Mouse (Mus musculus) liver, embryonic 15.5 days (tissue): Measurements from ENCODE around the gene Tlr2. TPM values are rescaled to one million over a fixed set of nuclear protein-coding genes. Genes with fewer than 3 reads are reported as not detected.

Experiments used
- ATAC-seq: fragments of 200-750 bp; cut with Nextera tagmentation; 2 replicates; pipeline ENCODE4 v1.8.0; 2017; ENCODE audit warnings: moderate number of reproducible peaks, mild to moderate bottlenecking, moderate library complexity; ENCODE audit not compliant: insufficient read depth
- H3K27ac ChIP-seq: fragments of 300-500 bp; sonication (generic); replicated peaks from 2 replicates; pipeline ENCODE4 v1.5.1; 2015; ENCODE audit warnings: mild to moderate bottlenecking, inconsistent platforms
- H3K27me3 ChIP-seq: fragments of 300-500 bp; sonication (generic); 2 replicates; pipeline ENCODE4 v1.6.1; 2015; ENCODE audit warnings: mild to moderate bottlenecking, inconsistent platforms
- H3K36me3 ChIP-seq: fragments of 300-500 bp; sonication (generic); replicated peaks from 2 replicates; pipeline ENCODE4 v1.6.1; 2015; ENCODE audit warnings: moderate library complexity, mild to moderate bottlenecking, inconsistent platforms
- H3K4me1 ChIP-seq: fragments of 300-500 bp; sonication (generic); replicated peaks from 2 replicates; pipeline ENCODE4 v1.6.1; 2015; ENCODE audit warnings: inconsistent platforms
- H3K4me2 ChIP-seq: fragments of 300-500 bp; sonication (generic); 2 replicates; pipeline ENCODE4 v1.6.1; 2015; ENCODE audit warnings: moderate library complexity, mild to moderate bottlenecking, inconsistent platforms
- H3K4me3 ChIP-seq: fragments of 300-500 bp; sonication (generic); replicated peaks from 2 replicates; pipeline ENCODE4 v1.5.1; 2015; ENCODE audit warnings: mild to moderate bottlenecking, inconsistent platforms
- H3K9ac ChIP-seq: fragments of 300-500 bp; sonication (generic); 2 replicates; pipeline ENCODE4 v1.6.1; 2015; ENCODE audit warnings: moderate library complexity, mild to moderate bottlenecking, inconsistent platforms
- H3K9me3 ChIP-seq: fragments of 300-500 bp; sonication (generic); replicated peaks from 2 replicates; pipeline ENCODE4 v1.6.1; 2016; ENCODE audit warnings: inconsistent platforms
- WGBS: fragments of 180-500 bp; shearing (Covaris S2); methylation state at CpG from one replicate; pipeline ENCODE4 v1.1.7; 2015; ENCODE audit warnings: mixed read lengths; ENCODE audit not compliant: insufficient replicate concordance; 5-methylcytosine and 5-hydroxymethylcytosine counted together
- polyA plus RNA-seq: library from polyadenylated mRNA; unstranded; fragments of >200 nt; fragmentation: Nextera tagmentation; extraction: Ambion mirVana; gene quantifications from 2 replicates; pipeline ENCODE4 v1.2.1, GENCODE M21; 2015

Tlr2 gene
- polyA plus RNA-seq, 1 experiment from 2014 or later: 3.0 TPM

DNA sequence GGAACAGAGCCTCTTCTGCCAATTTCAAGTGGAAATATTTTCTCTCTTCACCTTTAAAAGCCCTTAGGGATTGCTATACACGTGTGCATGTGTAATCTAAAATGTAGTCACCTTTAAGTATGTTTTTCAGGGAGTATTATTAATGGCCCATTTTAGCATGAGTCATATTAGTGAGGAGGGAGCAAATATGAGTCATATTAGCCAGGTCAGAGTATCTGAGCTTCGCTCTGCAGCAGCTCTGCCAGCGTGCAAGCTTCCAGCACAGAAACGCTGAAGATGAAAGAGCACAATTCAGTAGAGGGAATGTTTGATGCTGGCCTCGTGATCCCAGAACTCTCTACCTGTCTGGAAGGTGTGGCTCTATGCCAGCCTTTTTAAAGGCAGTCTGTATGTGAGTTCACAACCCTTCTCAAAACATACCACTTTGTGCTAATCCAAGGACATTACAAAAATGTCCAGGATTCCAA lies 13.4 kb downstream of the Tlr2 start:
- Histone ChIP-seq H3K9ac (no peak overlapping the region), H3K27me3 (no peaks in the 10 kb centered on the region), H3K4me1 (no peaks in the 10 kb centered on the region), H3K9me3 (no peaks in the 10 kb centered on the region), H3K4me3 (no peak overlapping the region), H3K4me2 (no peak overlapping the region), H3K36me3 (no peaks in the 10 kb centered on the region), H3K27ac (no peak overlapping the region)
- ATAC-seq: no peak
- WGBS: 57% methylated on average over 5 of the region's 5 CpGs

DNA sequence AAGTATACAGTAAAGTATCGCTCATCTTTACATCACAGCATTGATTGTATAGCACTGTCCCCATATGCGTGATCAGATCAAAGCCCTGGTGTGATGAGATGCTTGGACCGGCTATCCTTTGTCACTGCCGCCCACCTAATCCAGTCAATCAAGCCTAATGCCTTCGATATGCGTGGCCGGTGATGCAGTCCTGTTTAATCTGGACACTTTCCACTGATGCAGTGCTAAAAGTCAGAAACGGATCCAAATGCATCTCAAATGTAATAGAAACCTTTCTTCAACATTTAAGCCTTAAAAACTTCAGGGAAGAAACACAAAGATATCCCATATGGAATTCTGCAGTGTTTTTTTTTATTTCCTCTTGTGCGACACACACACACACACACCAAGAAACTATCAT lies 13.9 kb downstream of the Tlr2 start:
- Histone ChIP-seq H3K9ac (no peak overlapping the region), H3K4me3 (no peak overlapping the region), H3K4me1 (no peaks in the 10 kb centered on the region), H3K9me3 (no peaks in the 10 kb centered on the region), H3K4me2 (no peak overlapping the region), H3K27ac (no peak overlapping the region), H3K36me3 (no peaks in the 10 kb centered on the region), H3K27me3 (no peaks in the 10 kb centered on the region)
- no peak for ATAC-seq
- 71% methylated on average over 9 of the region's 9 CpGs for WGBS

DNA sequence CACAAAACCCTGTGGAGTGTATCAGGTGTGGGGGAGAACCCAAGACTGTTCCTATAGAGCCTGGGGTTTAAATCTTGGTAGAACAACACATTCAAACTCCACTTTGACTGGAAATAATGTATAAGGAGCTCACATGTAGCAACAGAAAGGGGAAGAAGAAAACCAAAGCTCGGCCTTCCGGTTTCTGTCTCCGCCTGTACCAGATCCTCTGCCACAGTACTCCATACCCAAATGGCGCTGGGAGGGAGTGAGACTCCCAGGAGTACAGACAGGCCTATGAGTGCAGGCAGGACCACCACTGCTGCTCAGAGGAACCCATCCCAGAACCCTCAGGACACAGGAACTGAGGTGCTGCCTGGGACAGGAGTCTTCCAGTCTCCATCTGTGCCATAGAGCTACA lies 17.8 kb downstream of the Tlr2 start:
- Histone ChIP-seq H3K4me1 (no peaks in the 10 kb centered on the region), H3K9me3 (no peaks in the 10 kb centered on the region), H3K27me3 (no peaks in the 10 kb centered on the region), H3K27ac (no peak overlapping the region), H3K4me2 (no peak overlapping the region), H3K36me3 (no peaks in the 10 kb centered on the region), H3K9ac (no peak overlapping the region), H3K4me3 (no peak overlapping the region)
- no peak for ATAC-seq
- WGBS: 73% methylated on average over 4 of the region's 4 CpGs

DNA sequence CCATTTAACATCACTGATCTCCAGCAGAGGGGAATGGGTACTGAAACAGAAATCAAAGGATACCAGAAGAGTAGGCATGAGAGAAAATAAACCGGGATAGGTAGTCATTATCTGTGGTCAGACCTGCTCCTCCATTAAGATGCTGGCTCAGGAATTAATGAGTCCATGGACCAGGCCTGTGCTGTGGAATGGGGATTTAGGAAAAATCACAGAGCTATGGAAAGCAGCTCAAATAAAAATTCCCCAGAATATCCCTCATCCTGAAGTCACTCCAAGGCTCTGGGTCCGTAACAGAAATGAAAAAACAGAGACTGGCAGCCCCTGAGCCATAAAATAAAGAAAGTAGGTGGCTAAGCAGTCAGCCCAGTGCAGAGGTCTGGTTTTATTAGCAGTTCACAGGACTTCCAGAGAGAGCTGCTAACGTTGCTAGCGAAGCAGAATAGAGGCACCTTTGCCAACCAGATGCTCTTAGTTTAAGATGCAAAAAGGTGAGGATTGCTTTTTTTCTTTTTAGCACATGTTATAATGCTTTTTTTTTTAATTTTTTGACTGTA lies 25.1 kb downstream of the Tlr2 start:
- no peak overlapping the region for H3K4me3 ChIP-seq
- no peak for ATAC-seq
- H3K27ac ChIP-seq: no peak overlapping the region
- no peaks in the 10 kb centered on the region for H3K9me3 ChIP-seq
- 64% methylated on average over 4 of the region's 4 CpGs for WGBS
- no peaks in the 10 kb centered on the region for H3K36me3 ChIP-seq
- H3K27me3 ChIP-seq: no peaks in the 10 kb centered on the region
- no peak overlapping the region for H3K9ac ChIP-seq
- no peaks in the 10 kb centered on the region for H3K4me1 ChIP-seq
- H3K4me2 ChIP-seq: no peak overlapping the region

DNA sequence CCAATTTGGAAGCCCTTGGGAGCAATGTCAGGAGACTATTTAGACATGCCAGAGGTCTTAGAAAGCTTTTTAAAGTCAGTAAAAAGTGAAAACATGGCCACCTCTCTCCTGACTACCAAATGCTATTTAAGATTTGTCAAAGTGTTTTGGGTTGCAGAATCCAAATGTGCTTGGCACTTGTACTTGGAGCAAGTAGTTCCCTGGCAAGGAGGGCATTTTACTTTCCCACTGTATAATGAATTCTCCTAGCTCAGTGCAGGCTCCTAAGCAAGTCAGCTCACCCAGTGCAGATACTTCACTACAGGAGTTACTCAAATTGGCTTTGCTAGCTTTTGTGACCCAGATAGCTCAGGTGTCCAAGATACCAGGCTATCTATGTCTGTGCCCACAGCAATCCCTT lies 28.7 kb downstream of the Tlr2 start:
- Histone ChIP-seq H3K9me3 (no peaks in the 10 kb centered on the region), H3K4me2 (no peak overlapping the region), H3K27ac (no peak overlapping the region), H3K36me3 (no peaks in the 10 kb centered on the region), H3K4me3 (no peak overlapping the region), H3K27me3 (no peaks in the 10 kb centered on the region), H3K9ac (no peak overlapping the region), H3K4me1 (no peaks in the 10 kb centered on the region)
- ATAC-seq: no peak

DNA sequence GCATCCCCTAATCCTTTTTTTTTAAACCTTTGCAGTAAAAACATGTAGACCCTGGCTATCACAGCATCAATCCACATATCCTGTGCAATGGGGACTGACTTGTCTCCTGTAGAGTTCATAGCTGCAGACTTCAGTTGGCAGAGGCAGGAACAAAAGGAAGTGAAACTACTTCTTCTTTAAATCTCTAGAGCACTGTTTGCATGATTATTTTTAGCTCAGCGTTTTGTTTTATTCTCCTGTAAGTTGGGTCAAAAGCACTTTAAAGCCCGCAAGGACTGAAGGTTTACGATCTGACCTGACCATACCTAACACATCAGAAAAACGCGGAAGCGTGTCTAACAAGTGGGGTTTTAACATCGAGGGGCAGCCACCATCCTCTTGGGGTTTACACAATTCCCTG lies 29.6 kb downstream of the Tlr2 start:
- no peak overlapping the region for H3K4me2 ChIP-seq
- H3K9me3 ChIP-seq: no peaks in the 10 kb centered on the region
- no peaks in the 10 kb centered on the region for H3K36me3 ChIP-seq
- no peak overlapping the region for H3K9ac ChIP-seq
- no peaks in the 10 kb centered on the region for H3K27me3 ChIP-seq
- no peaks in the 10 kb centered on the region for H3K4me1 ChIP-seq
- no peak overlapping the region for H3K27ac ChIP-seq
- H3K4me3 ChIP-seq: no peak overlapping the region
- no peak for ATAC-seq
- 42% methylated on average over 7 of the region's 7 CpGs for WGBS

DNA sequence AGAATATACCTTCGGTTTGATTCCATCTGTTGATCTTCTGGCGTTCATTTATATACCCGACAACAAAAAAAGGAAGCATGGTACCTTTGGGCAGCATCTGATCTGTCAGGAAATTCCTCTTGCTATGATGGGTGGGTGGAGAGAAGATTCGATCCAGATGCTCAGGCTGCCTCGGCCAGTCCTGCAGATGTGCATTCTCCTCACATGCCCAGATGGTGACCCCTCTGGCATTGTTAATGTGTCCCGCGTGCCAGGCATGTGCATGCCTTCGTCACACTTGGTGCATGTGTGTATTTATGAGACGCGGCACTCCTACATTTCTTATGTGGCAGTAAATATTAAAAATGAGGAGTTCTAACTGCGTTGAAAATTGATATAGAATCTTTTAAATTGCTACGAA lies 33.1 kb downstream of the Tlr2 start:
- Histone ChIP-seq H3K4me1 (no peaks in the 10 kb centered on the region), H3K27ac (no peak overlapping the region), H3K27me3 (no peaks in the 10 kb centered on the region), H3K4me3 (no peak overlapping the region), H3K36me3 (no peaks in the 10 kb centered on the region), H3K9me3 (no peaks in the 10 kb centered on the region), H3K9ac (no peak overlapping the region), H3K4me2 (no peak overlapping the region)
- ATAC-seq: no peak
- WGBS: 70% methylated on average over 12 of the region's 12 CpGs

DNA sequence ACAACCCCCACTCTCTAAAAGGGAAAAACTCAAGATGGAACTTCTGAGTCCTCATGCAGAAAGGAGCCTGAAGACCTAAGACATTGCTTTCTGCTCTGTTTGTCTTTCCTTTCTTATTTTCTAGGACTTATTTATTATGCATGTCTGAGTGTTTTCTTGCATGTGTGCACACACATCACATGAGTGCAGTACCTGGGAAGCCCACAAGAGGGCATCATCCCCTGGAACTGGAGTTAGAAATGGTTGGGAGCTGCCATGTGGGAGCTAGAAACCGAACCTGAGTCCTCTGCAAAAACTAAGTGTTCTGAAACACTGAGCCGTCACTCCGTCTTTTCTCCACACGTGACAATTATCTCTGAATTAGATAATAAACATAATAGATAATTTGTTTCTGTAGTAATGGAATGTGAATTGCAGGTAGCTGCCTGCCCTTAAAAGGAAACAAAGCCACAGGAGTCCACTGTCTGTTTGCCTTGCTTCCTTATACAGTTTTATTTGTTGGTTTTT lies 39.9 kb downstream of the Tlr2 start:
- Histone ChIP-seq H3K4me1 (no peaks in the 10 kb centered on the region), H3K4me3 (no peak overlapping the region), H3K4me2 (no peak overlapping the region), H3K27ac (no peak overlapping the region), H3K27me3 (no peaks in the 10 kb centered on the region), H3K9me3 (no peaks in the 10 kb centered on the region), H3K36me3 (no peaks in the 10 kb centered on the region), H3K9ac (no peak overlapping the region)
- WGBS: 73% methylated on average over 4 of the region's 4 CpGs
- no peak for ATAC-seq

DNA sequence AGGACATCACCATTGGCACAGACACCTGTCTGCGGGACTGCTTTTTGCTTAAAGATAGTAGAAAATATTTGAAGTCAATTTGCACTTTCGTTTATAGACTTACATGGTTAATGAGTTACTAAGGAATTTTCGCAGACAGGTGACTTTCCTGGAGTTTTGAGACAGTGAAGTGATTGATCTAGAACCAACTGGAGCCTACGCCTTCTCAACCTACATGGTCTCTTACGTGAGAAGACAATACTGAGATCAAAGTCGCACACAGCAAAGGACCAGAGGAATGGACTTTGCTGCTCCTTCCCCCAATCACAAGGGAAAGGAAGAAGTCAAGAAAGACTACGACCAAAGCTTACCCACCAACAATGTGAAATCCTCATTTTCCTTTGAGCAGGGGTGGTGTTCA lies 42.1 kb downstream of the Tlr2 start:
- H3K4me3 ChIP-seq: no peak overlapping the region
- no peaks in the 10 kb centered on the region for H3K9me3 ChIP-seq
- no peaks in the 10 kb centered on the region for H3K27me3 ChIP-seq
- H3K36me3 ChIP-seq: no peaks in the 10 kb centered on the region
- H3K4me1 ChIP-seq: no peaks in the 10 kb centered on the region
- no peak overlapping the region for H3K27ac ChIP-seq
- no peak overlapping the region for H3K4me2 ChIP-seq
- WGBS: 65% methylated on average over 7 of the region's 7 CpGs
- ATAC-seq: no peak
- no peak overlapping the region for H3K9ac ChIP-seq

DNA sequence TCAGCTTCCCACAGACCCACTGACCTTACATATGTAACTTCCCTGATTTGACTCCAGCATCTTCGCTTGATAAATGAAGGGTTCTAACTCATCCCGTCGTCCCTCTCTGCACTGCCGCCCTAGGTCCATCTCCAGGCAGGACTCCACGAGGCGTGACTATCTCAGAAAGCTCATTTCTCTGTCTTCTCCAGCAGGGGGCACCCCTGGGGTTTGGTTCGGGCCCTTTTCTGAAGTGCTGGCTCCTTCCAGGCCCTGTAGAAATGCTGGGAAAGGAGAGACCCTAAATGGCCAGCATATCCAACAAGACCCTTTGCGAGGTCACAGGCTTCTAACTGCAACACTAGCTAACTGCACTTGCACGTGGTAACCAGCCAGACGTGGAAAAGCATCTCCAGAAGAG lies 43.7 kb downstream of the Tlr2 start:
- Histone ChIP-seq H3K9ac (no peak overlapping the region), H3K9me3 (no peaks in the 10 kb centered on the region), H3K4me1 (no peaks in the 10 kb centered on the region), H3K27me3 (no peaks in the 10 kb centered on the region), H3K4me2 (no peak overlapping the region), H3K36me3 (no peaks in the 10 kb centered on the region), H3K4me3 (no peak overlapping the region), H3K27ac (no peak overlapping the region)
- ATAC-seq: no peak
- 6% methylated on average over 10 of the region's 10 CpGs for WGBS

DNA sequence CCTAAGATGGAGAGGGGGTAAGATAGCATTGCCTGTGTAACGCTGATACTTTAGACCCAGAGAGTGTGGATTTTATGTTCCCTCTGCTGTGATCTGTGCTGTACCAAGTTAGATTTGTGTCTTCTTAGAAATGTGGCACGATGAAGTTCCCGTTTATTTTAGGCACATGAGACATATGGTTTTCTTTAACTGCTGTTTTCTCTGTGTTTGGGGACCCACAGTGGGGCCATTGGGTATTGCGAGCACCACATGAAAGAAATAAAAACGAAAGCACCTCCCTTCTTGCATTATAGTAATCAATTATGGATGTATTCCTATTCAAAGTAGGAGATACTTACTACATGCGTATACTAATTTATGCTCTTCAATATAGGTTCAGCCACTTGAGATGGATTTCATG lies 44.5 kb downstream of the Tlr2 start:
- Histone ChIP-seq H3K4me2 (no peak overlapping the region), H3K9me3 (no peaks in the 10 kb centered on the region), H3K27ac (no peak overlapping the region), H3K4me1 (no peaks in the 10 kb centered on the region), H3K36me3 (no peaks in the 10 kb centered on the region), H3K9ac (no peak overlapping the region), H3K27me3 (no peaks in the 10 kb centered on the region), H3K4me3 (no peak overlapping the region)
- 51% methylated on average over 6 of the region's 6 CpGs for WGBS
- no peak for ATAC-seq

DNA sequence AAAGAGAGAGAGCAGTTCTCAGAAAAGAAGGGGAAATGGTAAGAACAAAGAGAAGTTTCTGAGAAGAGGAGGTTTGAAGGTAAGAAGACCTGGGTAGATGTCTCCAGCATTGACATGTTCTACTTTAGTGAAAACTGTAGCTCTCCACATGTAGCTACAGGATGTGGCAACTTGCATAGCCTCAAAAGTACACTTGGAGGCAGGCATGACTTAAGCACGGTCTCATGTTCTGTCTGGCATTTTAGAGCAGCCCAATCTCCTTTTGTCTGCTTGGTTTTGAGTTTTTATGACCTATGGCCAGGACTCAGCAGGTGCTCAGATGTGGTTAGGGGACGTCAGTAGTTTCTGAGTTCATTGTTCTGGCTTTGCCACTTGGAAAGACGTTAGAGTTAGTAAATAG lies 50.1 kb downstream of the Tlr2 start:
- Histone ChIP-seq H3K27me3 (peaks cover 38% of the 10 kb centered on the region), H3K9me3 (no peaks in the 10 kb centered on the region), H3K4me1 (peaks cover 5% of the 10 kb centered on the region; the same call in 1 of the 2 replicates), H3K36me3 (no peaks in the 10 kb centered on the region), H3K4me2 (no peak overlapping the region), H3K27ac (no peak overlapping the region), H3K4me3 (no peak overlapping the region), H3K9ac (no peak overlapping the region)
- ATAC-seq: no peak
- 44% methylated on average over 3 of the region's 3 CpGs for WGBS
